Mouse (Mus musculus) limb, embryonic 13.5 days (tissue): ENCODE measurements at regions not wholly inside any gene's neighbourhood (a gene's known extent, or its start where the extent isn't known, plus 50 kb on each side); places are given as distances from the start of the nearest gene placed in this dataset.

ENCODE experiments used
- ATAC-seq: fragments of 200-750 bp; cut with Nextera tagmentation; 2 replicates; pipeline ENCODE4 v1.8.0; 2017; ENCODE audit warnings: low read depth, moderate number of reproducible peaks, moderate TSS enrichment; ENCODE audit not compliant: low FRiP score
- H3K27ac ChIP-seq: fragments of 300-500 bp; sonication (generic); 2 replicates; pipeline ENCODE4 v1.5.1; 2015; ENCODE audit warnings: inconsistent platforms, mild to moderate bottlenecking, moderate library complexity
- H3K27me3 ChIP-seq: fragments of 300-500 bp; sonication (generic); 2 replicates; pipeline ENCODE4 v1.6.1; 2015; ENCODE audit warnings: mild to moderate bottlenecking, inconsistent platforms
- H3K36me3 ChIP-seq: fragments of 300-500 bp; sonication (generic); 2 replicates; pipeline ENCODE4 v1.6.1; 2015; ENCODE audit warnings: inconsistent platforms, mild to moderate bottlenecking, moderate library complexity
- H3K4me1 ChIP-seq: fragments of 300-500 bp; sonication (generic); 2 replicates; pipeline ENCODE4 v1.6.1; 2015; ENCODE audit warnings: inconsistent platforms
- H3K4me2 ChIP-seq: fragments of 300-500 bp; sonication (generic); replicated peaks from 2 replicates; pipeline ENCODE4 v1.6.1; 2015; ENCODE audit warnings: inconsistent platforms, mild to moderate bottlenecking, moderate library complexity
- H3K4me3 ChIP-seq: fragments of 300-500 bp; sonication (generic); 2 replicates; pipeline ENCODE4 v1.5.1; 2015; ENCODE audit warnings: moderate library complexity, mild to moderate bottlenecking, inconsistent platforms
- H3K9ac ChIP-seq: fragments of 300-500 bp; sonication (generic); 2 replicates; pipeline ENCODE4 v1.6.1; 2015; ENCODE audit warnings: mild to moderate bottlenecking, inconsistent platforms
- H3K9me3 ChIP-seq: fragments of 300-500 bp; sonication (generic); 2 replicates; pipeline ENCODE4 v1.6.1; 2016; ENCODE audit warnings: inconsistent platforms
- WGBS: fragments of 180-500 bp; shearing (Covaris S2); methylation state at CpG from one replicate; pipeline ENCODE4 v1.1.7; 2015; 5-methylcytosine and 5-hydroxymethylcytosine counted together

GRCm38 (mm10) chr12:107539683-107540082 lies 51.3 kb downstream of the 3110018I06Rik start:
- WGBS, result 82% methylated on average over 3 of the region's 3 CpGs

GRCm38 (mm10) chr12:107541196-107541595 lies 52.8 kb downstream of the 3110018I06Rik start:
- no peak for ATAC-seq

More at GRCm38 (mm10) chr12:107539683-107540082, 51.3 kb downstream of the 3110018I06Rik start:
- no peaks in the 10 kb centered on the region for H3K36me3 ChIP-seq
- no peak overlapping the region for H3K27ac ChIP-seq
- no peak overlapping the region for H3K4me3 ChIP-seq
- H3K9ac ChIP-seq, result no peak overlapping the region
- peaks cover 6% of the 10 kb centered on the region for H3K4me1 ChIP-seq
- ATAC-seq, result no peak
- H3K27me3 ChIP-seq, result no peaks in the 10 kb centered on the region
- H3K4me2 ChIP-seq, result no peak overlapping the region
- no peaks in the 10 kb centered on the region for H3K9me3 ChIP-seq

GRCm38 (mm10) chr12:107547194-107547885 lies 58.9 kb downstream of the 3110018I06Rik start:
- no peaks in the 10 kb centered on the region for H3K9me3 ChIP-seq
- no peaks in the 10 kb centered on the region for H3K36me3 ChIP-seq
- no peak overlapping the region for H3K9ac ChIP-seq
- no peak overlapping the region for H3K4me3 ChIP-seq
- no peak overlapping the region for H3K4me2 ChIP-seq
- WGBS, result 59% methylated on average over 5 of the region's 5 CpGs
- H3K27ac ChIP-seq, result no peak overlapping the region
- H3K4me1 ChIP-seq, result peaks cover 22% of the 10 kb centered on the region
- no peak for ATAC-seq
- no peaks in the 10 kb centered on the region for H3K27me3 ChIP-seq

More at GRCm38 (mm10) chr12:107541196-107541595, 52.8 kb downstream of the 3110018I06Rik start:
- no peak overlapping the region for H3K9ac ChIP-seq
- no peaks in the 10 kb centered on the region for H3K36me3 ChIP-seq
- peaks cover 6% of the 10 kb centered on the region for H3K4me1 ChIP-seq
- no peaks in the 10 kb centered on the region for H3K9me3 ChIP-seq
- H3K27me3 ChIP-seq, result no peaks in the 10 kb centered on the region
- no peak overlapping the region for H3K4me2 ChIP-seq
- H3K27ac ChIP-seq, result no peak overlapping the region; the same call in 1 of the 2 replicates
- 46% methylated on average over 5 of the region's 5 CpGs for WGBS
- H3K4me3 ChIP-seq, result no peak overlapping the region

DNA sequence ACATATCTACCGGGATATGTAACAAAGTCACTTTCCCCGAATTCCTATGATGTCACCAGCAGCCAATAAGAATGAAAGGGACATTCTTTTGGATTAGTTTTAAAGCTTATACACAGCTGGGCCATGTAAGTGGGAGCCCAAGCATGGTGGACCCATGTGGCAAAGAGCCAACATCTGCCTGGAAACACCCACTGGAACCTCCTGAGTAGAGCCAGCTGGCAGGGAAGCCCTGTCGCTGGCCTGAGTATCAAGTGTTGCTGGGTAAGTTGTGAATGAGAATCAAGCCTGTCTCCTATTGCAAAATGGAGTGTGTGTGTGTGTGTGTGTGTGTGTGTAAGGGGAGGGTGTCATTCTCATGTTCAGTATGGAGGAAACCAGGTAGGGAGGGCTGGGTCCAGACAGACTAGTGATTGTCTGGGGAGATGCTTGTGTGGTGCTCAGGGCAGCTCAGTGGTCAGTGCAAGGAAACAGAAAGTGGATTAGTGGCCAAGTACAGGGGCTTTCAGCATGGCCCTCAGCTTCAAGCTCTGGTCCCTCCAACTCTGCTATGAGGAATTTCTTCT lies 59.5 kb downstream of the 3110018I06Rik start:
- Histone ChIP-seq H3K4me2 (no peak overlapping the region), H3K4me1 (peaks cover 22% of the 10 kb centered on the region), H3K36me3 (no peaks in the 10 kb centered on the region), H3K27ac (no peak overlapping the region), H3K9ac (no peak overlapping the region), H3K27me3 (no peaks in the 10 kb centered on the region), H3K4me3 (no peak overlapping the region), H3K9me3 (no peaks in the 10 kb centered on the region)
- ATAC-seq, result peak; percentile 84
- 49% methylated on average over 3 of the region's 3 CpGs for WGBS

GRCm38 (mm10) chr12:107549452-107550296 lies 61.2 kb downstream of the 3110018I06Rik start:
- no peak overlapping the region for H3K9ac ChIP-seq
- no peak overlapping the region for H3K27ac ChIP-seq
- ATAC-seq, result peak; percentile 63; the same call in 1 of the 2 replicates
- H3K4me2 ChIP-seq, result no peak overlapping the region
- 69% methylated on average over 25 of the region's 25 CpGs for WGBS
- H3K4me3 ChIP-seq, result no peak overlapping the region
- H3K27me3 ChIP-seq, result no peaks in the 10 kb centered on the region
- no peaks in the 10 kb centered on the region for H3K36me3 ChIP-seq
- H3K9me3 ChIP-seq, result no peaks in the 10 kb centered on the region
- peaks cover 22% of the 10 kb centered on the region for H3K4me1 ChIP-seq

- H3K9ac ChIP-seq, result no peak overlapping the region
- WGBS, result 88% methylated on average over 4 of the region's 4 CpGs
- no peak overlapping the region for H3K27ac ChIP-seq
- no peaks in the 10 kb centered on the region for H3K27me3 ChIP-seq
- no peak overlapping the region for H3K4me3 ChIP-seq
- H3K4me2 ChIP-seq, result no peak overlapping the region
- H3K9me3 ChIP-seq, result no peaks in the 10 kb centered on the region
- ATAC-seq, result no peak
- no peaks in the 10 kb centered on the region for H3K36me3 ChIP-seq
- H3K4me1 ChIP-seq, result no peaks in the 10 kb centered on the region
These were observed 70.8 kb downstream of the 3110018I06Rik start for GRCm38 (mm10) chr12:107559191-107559590.

DNA sequence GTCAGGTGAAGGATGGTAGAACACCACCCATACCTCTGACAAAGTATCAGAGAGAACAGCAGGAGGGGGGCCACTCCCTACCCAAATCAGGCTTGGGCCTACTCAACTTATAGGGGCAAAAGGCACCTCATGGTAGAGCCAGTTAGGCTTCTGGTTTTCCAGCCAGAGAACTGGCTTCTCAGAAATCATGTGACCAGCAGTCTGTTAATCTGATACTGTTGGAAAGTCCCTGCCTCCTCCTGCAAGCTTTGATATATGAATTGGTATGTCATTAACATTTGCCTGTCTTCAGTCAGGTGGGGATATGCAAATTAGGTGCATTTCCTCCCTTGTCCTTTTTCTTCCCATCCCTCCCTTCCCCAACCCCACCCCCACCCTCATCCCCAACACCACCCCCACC lies 71.7 kb downstream of the 3110018I06Rik start:
- no peak overlapping the region for H3K27ac ChIP-seq
- no peak for ATAC-seq
- H3K4me2 ChIP-seq, result no peak overlapping the region
- no peak overlapping the region for H3K4me3 ChIP-seq
- no peak overlapping the region for H3K9ac ChIP-seq
- no peaks in the 10 kb centered on the region for H3K27me3 ChIP-seq
- H3K4me1 ChIP-seq, result no peaks in the 10 kb centered on the region
- H3K9me3 ChIP-seq, result no peaks in the 10 kb centered on the region
- H3K36me3 ChIP-seq, result no peaks in the 10 kb centered on the region

DNA sequence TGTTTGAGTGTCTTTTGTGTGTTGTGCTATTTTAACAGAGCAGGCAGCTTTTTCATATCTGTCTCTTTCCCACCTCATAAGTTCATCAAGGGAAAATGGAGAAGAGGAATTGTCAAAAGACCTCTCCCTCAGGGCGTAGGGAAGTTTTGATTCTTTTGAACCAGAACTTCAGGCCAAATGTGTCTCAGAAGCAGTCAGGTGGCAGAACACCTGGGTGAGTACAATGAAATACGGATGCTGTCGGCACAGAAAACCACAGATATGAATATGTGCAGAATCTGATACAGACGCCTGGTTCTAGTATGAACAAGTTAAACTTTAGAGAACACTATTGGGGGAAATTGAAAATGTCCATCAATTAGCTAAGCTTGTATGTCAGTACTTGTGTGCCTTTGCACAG lies 84.2 kb downstream of the 3110018I06Rik start:
- Histone ChIP-seq H3K4me3 (no peak overlapping the region), H3K4me1 (no peaks in the 10 kb centered on the region), H3K27ac (no peak overlapping the region), H3K36me3 (no peaks in the 10 kb centered on the region), H3K9ac (no peak overlapping the region), H3K27me3 (0 out of 2 replicates have a peak, but pooled peaks cover 2% of the 10 kb centered on the region), H3K9me3 (no peaks in the 10 kb centered on the region), H3K4me2 (no peak overlapping the region)
- 83% methylated on average over 4 of the region's 4 CpGs for WGBS
- no peak for ATAC-seq

- ATAC-seq, result no peak
- H3K27ac ChIP-seq, result no peak overlapping the region
- H3K9me3 ChIP-seq, result 0 out of 2 replicates have a peak, but pooled peaks cover 4% of the 10 kb centered on the region
- H3K36me3 ChIP-seq, result no peaks in the 10 kb centered on the region
- H3K27me3 ChIP-seq, result 0 out of 2 replicates have a peak, but pooled peaks cover 9% of the 10 kb centered on the region
- H3K4me2 ChIP-seq, result no peak overlapping the region
- 24% methylated on average over 5 of the region's 5 CpGs for WGBS
- H3K4me3 ChIP-seq, result no peak overlapping the region
- no peak overlapping the region for H3K9ac ChIP-seq
- 0 out of 2 replicates have a peak, but pooled peaks cover 3% of the 10 kb centered on the region for H3K4me1 ChIP-seq
These were observed 91.1 kb downstream of the 3110018I06Rik start for GRCm38 (mm10) chr12:107579508-107579907.

DNA sequence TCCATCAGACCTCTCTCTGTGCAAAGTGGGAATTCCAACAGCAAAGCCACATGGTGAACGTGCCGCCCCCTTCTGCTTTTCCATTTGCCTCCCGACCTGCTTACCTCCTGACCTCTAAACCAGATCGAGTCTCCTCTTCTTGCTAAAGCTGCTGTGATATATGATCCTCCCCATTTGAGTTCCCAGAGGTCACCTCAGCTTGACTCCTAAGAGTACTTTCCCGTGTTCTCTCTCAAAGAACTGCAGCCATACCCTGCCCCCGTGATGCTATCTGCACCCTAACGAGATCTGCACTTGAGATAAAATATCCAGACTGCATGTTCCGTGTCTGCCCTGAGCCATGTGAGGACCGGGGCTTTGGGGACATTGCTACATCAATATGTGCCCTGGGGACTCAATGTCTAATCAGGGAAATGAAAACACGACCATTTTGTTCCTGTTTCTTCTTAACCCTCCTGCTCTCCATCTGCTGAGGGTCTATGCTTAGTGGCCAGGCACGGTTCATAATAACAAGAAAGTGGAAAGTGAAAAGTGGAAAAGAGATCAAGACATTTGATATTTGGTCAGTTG lies 94.8 kb downstream of the 3110018I06Rik start:
- Histone ChIP-seq H3K36me3 (no peaks in the 10 kb centered on the region), H3K9me3 (0 out of 2 replicates have a peak, but pooled peaks cover 4% of the 10 kb centered on the region), H3K27ac (no peak overlapping the region), H3K9ac (no peak overlapping the region), H3K4me1 (0 out of 2 replicates have a peak, but pooled peaks cover 3% of the 10 kb centered on the region), H3K4me2 (no peak overlapping the region), H3K4me3 (no peak overlapping the region), H3K27me3 (0 out of 2 replicates have a peak, but pooled peaks cover 9% of the 10 kb centered on the region)
- WGBS, result 14% methylated on average over 11 of the region's 11 CpGs
- no peak for ATAC-seq

GRCm38 (mm10) chr12:107585696-107586225 lies 97.3 kb downstream of the 3110018I06Rik start:
- Histone ChIP-seq H3K27ac (no peak overlapping the region), H3K9ac (no peak overlapping the region), H3K9me3 (0 out of 2 replicates have a peak, but pooled peaks cover 4% of the 10 kb centered on the region), H3K27me3 (0 out of 2 replicates have a peak, but pooled peaks cover 9% of the 10 kb centered on the region), H3K4me3 (no peak overlapping the region), H3K4me2 (no peak overlapping the region), H3K36me3 (no peaks in the 10 kb centered on the region), H3K4me1 (0 out of 2 replicates have a peak, but pooled peaks cover 3% of the 10 kb centered on the region)
- ATAC-seq, result no peak
- 62% methylated on average over 9 of the region's 9 CpGs for WGBS
